9 mouse cellular contexts compared by ENCODE assay signal in genomic region chr11:102604777-102605552, GRCm38 (mm10). TPM values are rescaled to one million over a fixed set of nuclear protein-coding genes. Genes with fewer than 3 reads are reported as not detected.
DNase-seq lines count a peak whose midpoint lies in the region; ATAC-seq and TF ChIP-seq lines count a peak whose summit lies in the region.
"Had no signal": no experiment of that assay in that cellular context is flagged by ENCODE, and none has a peak within 500 bp of the region (broad histone marks: within the 10 kb centered on the region; RNA-seq: fewer than 3 reads in every experiment).

No protein-coding gene starts in this region.

- no peak for TF ChIP-seq POLR2A in bone marrow macrophage, adult 2 months (IDR thresholded peaks at IDR 0.05; ENCODE audit: borderline replicate concordance, low read depth, low read length)
- no peak for TF ChIP-seq POLR2A in olfactory bulb, adult 2 months (IDR thresholded peaks at IDR 0.05; ENCODE audit: insufficient read depth, low read depth, low read length)

- H3K4me1 ChIP-seq in bone marrow macrophage, adult 2 months (ENCODE audit: control insufficient read depth, insufficient read depth, low read length), result no peaks in the 10 kb centered on the region
- H3K4me1 ChIP-seq in intestine, embryonic 15.5 days (replicated peaks), result peaks cover 18% of the 10 kb centered on the region
- H3K4me1 ChIP-seq in liver, embryonic 13.5 days (replicated peaks), result peaks cover 15% of the 10 kb centered on the region
- peaks cover 21% of the 10 kb centered on the region; the same call in 1 of the 2 replicates for H3K4me1 ChIP-seq in olfactory bulb, adult 2 months (ENCODE audit: control insufficient read depth, insufficient read depth, low read length)

- H3K27me3 ChIP-seq in intestine, embryonic 15.5 days (replicated peaks), result peaks cover 15% of the 10 kb centered on the region; the same call in 1 of the 2 replicates
- peaks cover 94% of the 10 kb centered on the region for H3K27me3 ChIP-seq in liver, embryonic 13.5 days

- TF ChIP-seq CTCF in bone marrow macrophage, adult 2 months (IDR thresholded peaks at IDR 0.05; ENCODE audit: low read depth, low read length), result no peak
- TF ChIP-seq CTCF in olfactory bulb, adult 2 months (IDR thresholded peaks at IDR 0.05; ENCODE audit: insufficient read depth, low read depth, low read length), result no peak

- H3K4me3 ChIP-seq in bone marrow macrophage, adult 2 months (ENCODE audit: insufficient read depth, low read length), result peak overlapping the region; percentile 66
- H3K4me3 ChIP-seq in intestine, embryonic 15.5 days (replicated peaks), result peak overlapping the region; percentile 75
- H3K4me3 ChIP-seq in liver, embryonic 13.5 days (replicated peaks), result peak overlapping the region; percentile 54
- H3K4me3 ChIP-seq in olfactory bulb, adult 2 months (ENCODE audit: insufficient read depth, low read depth, low read length), result peak overlapping the region; percentile 70

- H3K4me2 ChIP-seq in intestine, embryonic 15.5 days (replicated peaks), result peak overlapping the region; percentile 80
- H3K4me2 ChIP-seq in liver, embryonic 13.5 days, result peak overlapping the region; percentile 59

- ATAC-seq in intestine, embryonic 15.5 days, result peak; percentile 50
- no peak for ATAC-seq in liver, embryonic 13.5 days (ENCODE audit: low read depth)

- under 1% methylated on average over 72 of the region's 74 CpGs for WGBS in intestine, embryonic 15.5 days
- 1% methylated on average over 73 of the region's 74 CpGs for WGBS in liver, embryonic 13.5 days (ENCODE audit: insufficient replicate concordance)
- WGBS in olfactory bulb, adult 2 months, result under 1% methylated on average over 73 of the region's 74 CpGs

- DNase-seq in layer of hippocampus, postnatal 10 days (ENCODE audit: low spot score in 2 of 2), result peak; percentile 43 to 54
- DNase-seq in layer of hippocampus, adult 9-11 months, result no peak
- peak; percentile 47 for DNase-seq in gastrocnemius, postnatal 10 days
- no peak for DNase-seq in liver, embryonic 13.5 days
- DNase-seq in thymus, adult 18-20 months, result no peak

- H3K9me3 ChIP-seq in intestine, embryonic 15.5 days, result no peaks in the 10 kb centered on the region
- H3K9me3 ChIP-seq in liver, embryonic 13.5 days (replicated peaks), result no peaks in the 10 kb centered on the region

- no peaks in the 10 kb centered on the region for H3K36me3 ChIP-seq in intestine, embryonic 15.5 days
- no peaks in the 10 kb centered on the region for H3K36me3 ChIP-seq in liver, embryonic 13.5 days

- peak overlapping the region; percentile 72 for H3K9ac ChIP-seq in intestine, embryonic 15.5 days
- peak overlapping the region; percentile 33 for H3K9ac ChIP-seq in liver, embryonic 13.5 days

- H3K27ac ChIP-seq in bone marrow macrophage, adult 2 months (ENCODE audit: insufficient read depth, low read depth, low read length), result no peak overlapping the region
- H3K27ac ChIP-seq in intestine, embryonic 15.5 days, result peak overlapping the region; percentile 96
- peak overlapping the region; percentile 27 for H3K27ac ChIP-seq in liver, embryonic 13.5 days
- H3K27ac ChIP-seq in olfactory bulb, adult 2 months (ENCODE audit: insufficient read depth, low read depth, low read length), result no peak overlapping the region

RNA-seq across cellular contexts. Expression of gene Fzd2, which starts 0.8 kb away (rescaled TPM):
- total RNA-seq in layer of hippocampus, postnatal 10 days (2021), result 10 to 100 TPM in 1 of 2 experiments, 1 to 10 TPM in 1; 9.3 to 10.2 TPM
- polyA plus RNA-seq in bone marrow macrophage, adult 2 months (2012; ENCODE audit: insufficient read depth, insufficient read length, missing spikeins), result 0.21 TPM in 1 of 2 replicates, not detected in the other
- 10 to 100 TPM in 1 of 2 experiments, 1 to 10 TPM in 1; 8.0 to 12.5 TPM for total RNA-seq in gastrocnemius, postnatal 10 days (2021)
- polyA plus RNA-seq in intestine, embryonic 15.5 days (2015; fragmentation: Nextera tagmentation; extraction: Ambion mirVana), result 15.6 and 15.9 TPM in 2 replicates
- 0.99 and 1.1 TPM in 2 replicates for polyA plus RNA-seq in liver, embryonic 13.5 days (2015; fragmentation: Nextera tagmentation; extraction: Ambion mirVana)
- not detected in 2 replicates for polyA plus RNA-seq in olfactory bulb, adult 2 months (2012; ENCODE audit: insufficient read depth, insufficient read length, low replicate concordance, missing spikeins)

RNA-seq across cellular contexts. Expression of gene Gm11627, which starts 25.7 kb away (rescaled TPM):
- 1 to 10 TPM; 6.0 to 7.1 TPM for total RNA-seq in layer of hippocampus, postnatal 10 days (2021)
- not detected in 2 replicates for polyA plus RNA-seq in bone marrow macrophage, adult 2 months (2012; ENCODE audit: insufficient read depth, insufficient read length, missing spikeins)
- total RNA-seq in gastrocnemius, postnatal 10 days (2021), result 1 to 10 TPM in 1 of 2 experiments, under 1 TPM in 1; 0.50 to 1.0 TPM
- polyA plus RNA-seq in intestine, embryonic 15.5 days (2015; fragmentation: Nextera tagmentation; extraction: Ambion mirVana), result 12.0 and 14.5 TPM in 2 replicates
- polyA plus RNA-seq in liver, embryonic 13.5 days (2015; fragmentation: Nextera tagmentation; extraction: Ambion mirVana), result 0.68 and 0.94 TPM in 2 replicates
- not detected in 2 replicates for polyA plus RNA-seq in olfactory bulb, adult 2 months (2012; ENCODE audit: insufficient read depth, insufficient read length, low replicate concordance, missing spikeins)

RNA-seq across cellular contexts. Expression of gene Gpatch8, which starts 48.8 kb away (rescaled TPM):
- total RNA-seq in layer of hippocampus, postnatal 10 days (2021), result 10 to 100 TPM; 47.0 to 51.1 TPM
- 26.8 and 28.4 TPM in 2 replicates for polyA plus RNA-seq in bone marrow macrophage, adult 2 months (2012; ENCODE audit: insufficient read depth, insufficient read length, missing spikeins)
- 10 to 100 TPM; 28.9 to 33.9 TPM for total RNA-seq in gastrocnemius, postnatal 10 days (2021)
- 41.7 and 43.1 TPM in 2 replicates for polyA plus RNA-seq in intestine, embryonic 15.5 days (2015; fragmentation: Nextera tagmentation; extraction: Ambion mirVana)
- 18.0 and 22.6 TPM in 2 replicates for polyA plus RNA-seq in liver, embryonic 13.5 days (2015; fragmentation: Nextera tagmentation; extraction: Ambion mirVana)
- polyA plus RNA-seq in olfactory bulb, adult 2 months (2012; ENCODE audit: insufficient read depth, insufficient read length, low replicate concordance, missing spikeins), result 94.4 and 138 TPM in 2 replicates

RNA-seq across cellular contexts. Expression of gene Meioc, which starts 58.6 kb away (rescaled TPM):
- total RNA-seq in layer of hippocampus, postnatal 10 days (2021), result not detected
- not detected in 2 replicates for polyA plus RNA-seq in bone marrow macrophage, adult 2 months (2012; ENCODE audit: insufficient read depth, insufficient read length, missing spikeins)
- not detected for total RNA-seq in gastrocnemius, postnatal 10 days (2021)
- polyA plus RNA-seq in intestine, embryonic 15.5 days (2015; fragmentation: Nextera tagmentation; extraction: Ambion mirVana), result 0.30 and 0.44 TPM in 2 replicates
- 0.12 TPM in 1 of 2 replicates, not detected in the other for polyA plus RNA-seq in liver, embryonic 13.5 days (2015; fragmentation: Nextera tagmentation; extraction: Ambion mirVana)
- polyA plus RNA-seq in olfactory bulb, adult 2 months (2012; ENCODE audit: insufficient read depth, insufficient read length, low replicate concordance, missing spikeins), result not detected in 2 replicates
- total RNA-seq: left cerebral cortex, adult 8-10 months had no signal

Comparison
In these comparisons a context has a peak if more than half of its experiments do, and no peak if none do; other contexts are left out.
1. DNase-seq: peak in layer of hippocampus, postnatal 10 days (2 of 2) and gastrocnemius, postnatal 10 days (single experiment); none in layer of hippocampus, adult 9-11 months (single experiment), liver, embryonic 13.5 days (single experiment) and thymus, adult 18-20 months (0 of 2).
2. H3K27ac ChIP-seq: peak in intestine, embryonic 15.5 days (single experiment) and liver, embryonic 13.5 days (single experiment); none in bone marrow macrophage, adult 2 months (single experiment) and olfactory bulb, adult 2 months (single experiment).
3. Peak in every context shown above with its lines, with median percentiles within 50 percentile points of each other: H3K4me3 ChIP-seq.